Mouse (Mus musculus) thymus, adult 2 months (tissue): ENCODE measurements around the gene Ppp1r27.

Source experiments
- CTCF ChIP-seq: fragments of 200-500 bp; IDR thresholded peaks from 2 replicates; pipeline ENCODE4 v1.5.1; 2012; ENCODE audit warnings: mild to moderate bottlenecking, control low read depth, low read length, moderate library complexity, borderline replicate concordance; ENCODE audit not compliant: control insufficient read depth, poor library complexity, insufficient read depth; ENCODE audit errors: extremely low read depth
- POLR2A ChIP-seq: fragments of 200-500 bp; IDR thresholded peaks from 2 replicates; pipeline ENCODE4 v1.6.1; 2012; ENCODE audit warnings: mild to moderate bottlenecking, low read length, control low read depth, moderate library complexity; ENCODE audit not compliant: control insufficient read depth, poor library complexity, insufficient read depth; ENCODE audit errors: extremely low read depth

DNA sequence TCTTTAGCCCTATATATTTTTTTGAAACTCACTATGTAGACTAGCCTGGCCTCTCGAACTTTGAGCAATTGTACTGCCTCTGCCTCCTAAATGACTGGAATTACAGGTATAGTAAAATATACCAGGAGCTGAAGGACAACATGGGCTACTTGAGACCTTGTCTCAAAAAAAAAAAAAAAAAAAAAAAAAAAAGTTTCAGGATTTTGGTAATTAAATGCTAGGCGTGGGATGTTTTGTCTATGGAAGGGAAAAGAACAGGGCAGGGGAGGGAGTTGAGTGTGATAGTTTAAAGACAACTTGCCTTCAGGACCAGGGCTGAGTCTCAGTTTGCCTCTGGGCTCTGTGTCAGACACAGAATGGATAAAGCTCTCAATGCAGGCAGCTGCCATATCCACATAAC, 24.1 kb upstream of the Ppp1r27 start:
- no peak for TF ChIP-seq POLR2A
- TF ChIP-seq CTCF: no peak
